Mouse (Mus musculus): ENCODE results near the gene Zfp706. TPM values are rescaled to one million over a fixed set of nuclear protein-coding genes. Genes with fewer than 3 reads are reported as not detected.

Zfp706 gene
- total and polyA plus RNA-seq, 2 experiments, result 22.5 TPM

DNA sequence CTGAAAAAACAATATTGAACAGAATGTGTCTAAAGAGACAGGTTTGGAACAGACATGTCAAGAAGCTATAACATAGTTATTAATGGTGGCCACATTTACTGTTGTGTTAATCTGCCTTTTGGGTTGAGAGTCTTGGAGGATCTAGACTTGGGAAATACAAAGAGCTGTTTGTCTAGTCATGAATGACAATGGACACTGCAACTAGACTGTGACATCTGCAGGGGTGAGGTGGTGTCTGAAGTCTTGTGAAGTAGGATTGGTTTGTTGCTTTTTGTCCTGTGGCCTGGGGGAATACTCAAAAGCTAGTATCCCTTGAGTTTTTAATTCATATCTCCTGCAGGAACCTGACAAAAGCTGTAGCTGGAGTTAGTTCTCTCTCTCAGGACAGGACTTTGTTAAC is 973 bp upstream of the Zfp706 start:
- no peak overlapping the region for H3K9ac ChIP-seq (ENCODE audit: low read depth, low read length)
- no peak for DNase-seq (ENCODE audit: extremely low read depth, low read depth, low spot score)
- peaks cover 6% of the 10 kb centered on the region; the same call in 1 of the 2 replicates for H3K79me2 ChIP-seq (ENCODE audit: control insufficient read depth, insufficient read depth, low read length)
- no peaks in the 10 kb centered on the region for H3K27me3 ChIP-seq (ENCODE audit: control insufficient read depth, insufficient read depth, low read length)
- H3K27ac ChIP-seq (replicated peaks; ENCODE audit: insufficient read depth, low read depth, low read length), result no peak overlapping the region
- no peak overlapping the region for H3K4me3 ChIP-seq (ENCODE audit: insufficient read depth, low read depth, low read length)
- H3K4me1 ChIP-seq (ENCODE audit: control insufficient read depth, insufficient read depth, low read length), result peaks cover 9% of the 10 kb centered on the region
- no peaks in the 10 kb centered on the region; the same call in 1 of the 2 replicates for H3K36me3 ChIP-seq (ENCODE audit: control insufficient read depth, insufficient read depth, low read length)
- TF ChIP-seq POLR2A (IDR thresholded peaks at IDR 0.05; ENCODE audit: extremely low read depth, insufficient read depth, low read length), result no peak
- TF ChIP-seq CTCF (IDR thresholded peaks at IDR 0.05; ENCODE audit: low read depth, low read length), result no peak

DNA sequence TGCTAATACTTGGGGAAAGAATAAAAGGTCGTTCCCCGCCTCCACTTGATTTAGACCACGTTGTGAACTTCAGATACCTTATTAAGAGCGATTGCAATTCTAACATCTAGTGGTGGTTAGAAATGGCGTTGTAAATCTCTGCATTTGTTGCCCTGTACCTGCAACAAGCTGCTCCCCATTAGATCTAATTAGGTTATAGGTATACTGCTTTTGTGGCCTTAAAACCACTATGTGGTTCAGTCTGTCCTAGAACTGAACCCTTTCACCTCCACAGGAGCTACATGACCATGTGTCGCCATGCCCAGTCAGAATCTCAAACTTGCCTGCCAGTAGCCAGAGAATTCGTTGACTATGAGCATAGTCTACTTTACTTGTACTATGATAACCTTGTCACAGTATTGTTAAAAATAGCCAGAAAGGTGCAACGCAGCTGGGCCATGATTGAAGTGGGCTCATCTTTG is 416 bp upstream of the Zfp706 start:
- WGBS, result 10% methylated on average over 8 of the region's 8 CpGs
- DNase-seq (ENCODE audit: extremely low read depth, low read depth, low spot score), result peak; percentile 58
- Histone ChIP-seq H3K27me3 (ENCODE audit: control insufficient read depth, insufficient read depth, low read length) (no peaks in the 10 kb centered on the region), H3K79me2 (ENCODE audit: control insufficient read depth, insufficient read depth, low read length) (peaks cover 7% of the 10 kb centered on the region; the same call in 1 of the 2 replicates), H3K36me3 (ENCODE audit: control insufficient read depth, insufficient read depth, low read length) (peaks cover 3% of the 10 kb centered on the region), H3K9ac (ENCODE audit: low read depth, low read length) (peak overlapping the region; percentile 84), H3K4me1 (ENCODE audit: control insufficient read depth, insufficient read depth, low read length) (peaks cover 9% of the 10 kb centered on the region), H3K27ac (replicated peaks; ENCODE audit: insufficient read depth, low read depth, low read length) (peak overlapping the region; percentile 89), H3K4me3 (ENCODE audit: insufficient read depth, low read depth, low read length) (peak overlapping the region; percentile 64)
- TF ChIP-seq POLR2A (IDR thresholded peaks at IDR 0.05; ENCODE audit: extremely low read depth, insufficient read depth, low read length) (no peak), CTCF (IDR thresholded peaks at IDR 0.05; ENCODE audit: low read depth, low read length) (no peak)

- Histone ChIP-seq H3K4me1 (ENCODE audit: control insufficient read depth, insufficient read depth, low read length) (peaks cover 9% of the 10 kb centered on the region), H3K79me2 (ENCODE audit: control insufficient read depth, insufficient read depth, low read length) (peaks cover 9% of the 10 kb centered on the region; the same call in 1 of the 2 replicates), H3K36me3 (ENCODE audit: control insufficient read depth, insufficient read depth, low read length) (peaks cover 11% of the 10 kb centered on the region), H3K4me3 (ENCODE audit: insufficient read depth, low read depth, low read length) (peak overlapping the region; percentile 77), H3K9ac (ENCODE audit: low read depth, low read length) (peak overlapping the region; percentile 94), H3K27me3 (ENCODE audit: control insufficient read depth, insufficient read depth, low read length) (no peaks in the 10 kb centered on the region), H3K27ac (replicated peaks; ENCODE audit: insufficient read depth, low read depth, low read length) (peak overlapping the region; percentile 86)
- WGBS, result under 1% methylated on average over 48 of the region's 48 CpGs
- DNase-seq (ENCODE audit: extremely low read depth, low read depth, low spot score), result peak; percentile 52
- TF ChIP-seq POLR2A (IDR thresholded peaks at IDR 0.05; ENCODE audit: extremely low read depth, insufficient read depth, low read length) (no peak), CTCF (IDR thresholded peaks at IDR 0.05; ENCODE audit: low read depth, low read length) (no peak)
These were observed 953 bp downstream of the Zfp706 start for GRCm38 (mm10) chr15:37006475-37007164.

DNA sequence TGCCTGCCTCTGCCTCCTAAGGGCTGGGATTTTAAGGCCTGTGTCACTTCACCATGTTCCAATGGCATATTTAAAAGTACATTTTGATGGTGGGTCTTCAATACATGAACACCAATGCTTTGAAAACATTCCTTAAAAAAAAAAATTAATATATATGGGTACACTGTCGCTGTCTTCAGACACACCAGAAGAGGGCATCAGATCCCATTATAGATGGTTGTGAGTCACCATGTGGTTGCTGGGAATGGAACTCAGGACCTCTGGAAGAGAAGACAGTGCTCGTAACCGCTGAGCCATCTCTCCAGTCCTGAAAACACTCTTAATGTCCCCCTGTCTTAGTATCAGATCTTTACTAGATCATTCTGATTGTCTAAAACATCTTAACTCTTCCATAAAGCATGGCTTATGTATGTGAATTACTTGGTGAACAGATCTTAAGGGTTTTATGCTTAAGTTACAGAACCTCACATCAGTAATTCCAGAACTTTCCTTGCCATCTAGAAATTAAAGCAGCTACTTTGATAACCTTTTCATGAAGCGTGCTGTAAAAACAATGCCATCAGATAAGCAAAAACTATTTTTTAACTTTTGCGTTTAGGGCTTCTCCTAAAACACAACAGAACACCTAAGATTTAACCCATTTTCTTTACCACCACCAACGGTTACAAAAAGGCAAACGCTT is 1.6 kb downstream of the Zfp706 start:
- H3K9ac ChIP-seq (ENCODE audit: low read depth, low read length), result peak overlapping the region; percentile 94

DNA sequence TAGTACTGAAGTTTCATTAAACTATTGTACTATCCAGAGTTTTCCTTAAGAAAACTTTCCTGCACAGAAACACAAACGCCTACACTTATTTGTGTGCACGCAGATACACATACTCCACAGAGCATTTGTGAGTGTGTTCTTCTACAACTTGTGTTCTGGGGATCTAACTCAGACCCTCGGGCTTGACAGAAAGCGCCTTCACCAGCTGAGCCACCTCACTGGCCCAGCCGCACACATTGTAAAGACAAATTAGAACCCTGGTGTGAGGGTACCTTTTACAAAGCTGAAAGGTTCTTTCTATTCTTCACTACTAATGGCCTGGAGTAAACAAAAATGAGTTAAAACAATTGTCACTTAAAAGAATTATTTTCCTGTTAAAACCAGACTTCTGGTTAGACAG is 2.7 kb downstream of the Zfp706 start:
- H3K9ac ChIP-seq (ENCODE audit: low read depth, low read length), result no peak overlapping the region

More for the DNA sequence above, 1.6 kb downstream of the Zfp706 start:
- H3K27me3 ChIP-seq (ENCODE audit: control insufficient read depth, insufficient read depth, low read length), result no peaks in the 10 kb centered on the region
- WGBS, result 31% methylated on average over 7 of the region's 7 CpGs
- H3K27ac ChIP-seq (replicated peaks; ENCODE audit: insufficient read depth, low read depth, low read length), result peak overlapping the region; percentile 86
- H3K36me3 ChIP-seq (ENCODE audit: control insufficient read depth, insufficient read depth, low read length), result peaks cover 16% of the 10 kb centered on the region
- H3K4me3 ChIP-seq (ENCODE audit: insufficient read depth, low read depth, low read length), result peak overlapping the region; percentile 77
- TF ChIP-seq CTCF (IDR thresholded peaks at IDR 0.05; ENCODE audit: low read depth, low read length) (no peak), POLR2A (IDR thresholded peaks at IDR 0.05; ENCODE audit: extremely low read depth, insufficient read depth, low read length) (no peak)
- DNase-seq (ENCODE audit: extremely low read depth, low read depth, low spot score), result peak; percentile 39
- H3K4me1 ChIP-seq (ENCODE audit: control insufficient read depth, insufficient read depth, low read length), result peaks cover 9% of the 10 kb centered on the region
- peaks cover 9% of the 10 kb centered on the region; the same call in 1 of the 2 replicates for H3K79me2 ChIP-seq (ENCODE audit: control insufficient read depth, insufficient read depth, low read length)

More for the DNA sequence above, 2.7 kb downstream of the Zfp706 start:
- no peak overlapping the region for H3K27ac ChIP-seq (replicated peaks; ENCODE audit: insufficient read depth, low read depth, low read length)
- peaks cover 9% of the 10 kb centered on the region; the same call in 1 of the 2 replicates for H3K79me2 ChIP-seq (ENCODE audit: control insufficient read depth, insufficient read depth, low read length)
- no peak overlapping the region for H3K4me3 ChIP-seq (ENCODE audit: insufficient read depth, low read depth, low read length)
- no peaks in the 10 kb centered on the region for H3K27me3 ChIP-seq (ENCODE audit: control insufficient read depth, insufficient read depth, low read length)
- peaks cover 25% of the 10 kb centered on the region for H3K36me3 ChIP-seq (ENCODE audit: control insufficient read depth, insufficient read depth, low read length)
- no peak for DNase-seq (ENCODE audit: extremely low read depth, low read depth, low spot score)
- 87% methylated on average over 5 of the region's 5 CpGs for WGBS
- TF ChIP-seq CTCF (IDR thresholded peaks at IDR 0.05; ENCODE audit: low read depth, low read length) (no peak), POLR2A (IDR thresholded peaks at IDR 0.05; ENCODE audit: extremely low read depth, insufficient read depth, low read length) (no peak)
- peaks cover 9% of the 10 kb centered on the region for H3K4me1 ChIP-seq (ENCODE audit: control insufficient read depth, insufficient read depth, low read length)
